Mouse (Mus musculus): ENCODE data around the gene Uqcr11. TPM values are rescaled to one million over a fixed set of nuclear protein-coding genes. Genes with fewer than 3 reads are reported as not detected.

Uqcr11 gene
- total and polyA plus RNA-seq, 2 experiments from 2014 or later, result 2,020 to 3,128 TPM

- Histone ChIP-seq H3K9me3 (replicated peaks; ENCODE audit: control insufficient read depth, low read length) (no peaks in the 10 kb centered on the region), H3K4me3 (ENCODE audit: low read depth, low read length) (no peak overlapping the region), H3K4me1 (ENCODE audit: control insufficient read depth, insufficient read depth) (no peaks in the 10 kb centered on the region), H3K4me2 (ENCODE audit: low read depth, low read length) (peak overlapping the region; percentile 28), H3K27me3 (ENCODE audit: control insufficient read depth, insufficient read depth, low read length) (peaks cover 70% of the 10 kb centered on the region), H3K36me3 (replicated peaks; ENCODE audit: control insufficient read depth, insufficient read depth, low read length) (no peaks in the 10 kb centered on the region), H3K27ac (ENCODE audit: low read depth) (no peak overlapping the region), H3K9ac (replicated peaks; ENCODE audit: low read depth, low read length) (no peak overlapping the region)
- 6% methylated on average over 27 of the region's 31 CpGs for WGBS
- DNase-seq (ENCODE audit: low spot score) (no peak), ATAC-seq (ENCODE audit: insufficient read depth, low read depth) (peak; percentile 31; the same call in 1 of the 2 replicates)
- TF ChIP-seq EP300 (IDR thresholded peaks at IDR 0.05; ENCODE audit: low read depth), result no peak
- TF ChIP-seq CTCF (IDR thresholded peaks at IDR 0.05; ENCODE audit: low read depth), result 0 out of 2 replicates have a peak, but pooled peaks have one; percentile 4
Measured at GRCm38 (mm10) chr10:80357994-80358639, 48.5 kb downstream of the Uqcr11 start.

GRCm38 (mm10) chr10:80357336-80357735 is 49.3 kb downstream of the Uqcr11 start:
- TF ChIP-seq CTCF (IDR thresholded peaks at IDR 0.05; ENCODE audit: low read depth) (no peak), EP300 (IDR thresholded peaks at IDR 0.05; ENCODE audit: low read depth) (no peak)
- WGBS, result 34% methylated on average over 7 of the region's 7 CpGs
- H3K9ac ChIP-seq (replicated peaks; ENCODE audit: low read depth, low read length), result no peak overlapping the region

GRCm38 (mm10) chr10:80356737-80357136 is 49.9 kb downstream of the Uqcr11 start:
- 3% methylated on average over 32 of the region's 34 CpGs for WGBS
- Histone ChIP-seq H3K4me3 (ENCODE audit: low read depth, low read length) (peak overlapping the region; percentile 28), H3K9me3 (replicated peaks; ENCODE audit: control insufficient read depth, low read length) (no peaks in the 10 kb centered on the region), H3K4me1 (ENCODE audit: control insufficient read depth, insufficient read depth) (no peaks in the 10 kb centered on the region), H3K9ac (replicated peaks; ENCODE audit: low read depth, low read length) (no peak overlapping the region), H3K27ac (ENCODE audit: low read depth) (no peak overlapping the region), H3K36me3 (replicated peaks; ENCODE audit: control insufficient read depth, insufficient read depth, low read length) (no peaks in the 10 kb centered on the region), H3K27me3 (ENCODE audit: control insufficient read depth, insufficient read depth, low read length) (peaks cover 79% of the 10 kb centered on the region), H3K4me2 (ENCODE audit: low read depth, low read length) (peak overlapping the region; percentile 46; the same call in 1 of the 2 replicates)
- no peak for DNase-seq (ENCODE audit: low spot score)
- ATAC-seq (ENCODE audit: insufficient read depth, low read depth), result no peak
- TF ChIP-seq CTCF (IDR thresholded peaks at IDR 0.05; ENCODE audit: low read depth) (no peak), EP300 (IDR thresholded peaks at IDR 0.05; ENCODE audit: low read depth) (no peak)

More at GRCm38 (mm10) chr10:80357336-80357735, 49.3 kb downstream of the Uqcr11 start:
- Histone ChIP-seq H3K27me3 (ENCODE audit: control insufficient read depth, insufficient read depth, low read length) (peaks cover 73% of the 10 kb centered on the region), H3K36me3 (replicated peaks; ENCODE audit: control insufficient read depth, insufficient read depth, low read length) (no peaks in the 10 kb centered on the region), H3K4me3 (ENCODE audit: low read depth, low read length) (no peak overlapping the region), H3K4me1 (ENCODE audit: control insufficient read depth, insufficient read depth) (no peaks in the 10 kb centered on the region), H3K9me3 (replicated peaks; ENCODE audit: control insufficient read depth, low read length) (no peaks in the 10 kb centered on the region), H3K27ac (ENCODE audit: low read depth) (no peak overlapping the region), H3K4me2 (ENCODE audit: low read depth, low read length) (0 out of 2 replicates have a peak overlapping the region, but pooled peaks have one; percentile 28)
- DNase-seq (ENCODE audit: low spot score) (no peak), ATAC-seq (ENCODE audit: insufficient read depth, low read depth) (no peak)

GRCm38 (mm10) chr10:80356001-80356682 is 50.5 kb downstream of the Uqcr11 start, which contains the start of gene Plk5:
TSS of gene Plk5 (plus strand) at chr10:80356459.
- H3K36me3 ChIP-seq (replicated peaks; ENCODE audit: control insufficient read depth, insufficient read depth, low read length), result no peaks in the 10 kb centered on the region
- H3K9me3 ChIP-seq (replicated peaks; ENCODE audit: control insufficient read depth, low read length), result no peaks in the 10 kb centered on the region
- peak within 1 kb of the TSS; percentile 28 for H3K4me3 ChIP-seq (ENCODE audit: low read depth, low read length)
- no peaks in the 10 kb centered on the region for H3K4me1 ChIP-seq (ENCODE audit: control insufficient read depth, insufficient read depth)
- no peak within 1 kb of the TSS for H3K27ac ChIP-seq (ENCODE audit: low read depth)
- ATAC-seq (ENCODE audit: insufficient read depth, low read depth) (no peak), DNase-seq (ENCODE audit: low spot score) (no peak)
- H3K27me3 ChIP-seq (ENCODE audit: control insufficient read depth, insufficient read depth, low read length), result peaks cover 81% of the 10 kb centered on the region
- H3K9ac ChIP-seq (replicated peaks; ENCODE audit: low read depth, low read length), result no peak within 1 kb of the TSS
- WGBS, result 2% methylated on average over 52 of the region's 53 CpGs
- no peak for TF ChIP-seq CTCF (IDR thresholded peaks at IDR 0.05; ENCODE audit: low read depth)
- TF ChIP-seq EP300 (IDR thresholded peaks at IDR 0.05; ENCODE audit: low read depth), result no peak
- peak within 1 kb of the TSS; percentile 46; the same call in 1 of the 2 replicates for H3K4me2 ChIP-seq (ENCODE audit: low read depth, low read length)

GRCm38 (mm10) chr10:80355431-80355830 is 51.2 kb downstream of the Uqcr11 start:
- no peak overlapping the region for H3K27ac ChIP-seq (ENCODE audit: low read depth)
- DNase-seq (ENCODE audit: low spot score), result no peak
- no peak overlapping the region for H3K9ac ChIP-seq (replicated peaks; ENCODE audit: low read depth, low read length)
- no peak for TF ChIP-seq CTCF (IDR thresholded peaks at IDR 0.05; ENCODE audit: low read depth)
- no peak for TF ChIP-seq EP300 (IDR thresholded peaks at IDR 0.05; ENCODE audit: low read depth)
- no peaks in the 10 kb centered on the region for H3K36me3 ChIP-seq (replicated peaks; ENCODE audit: control insufficient read depth, insufficient read depth, low read length)
- H3K27me3 ChIP-seq (ENCODE audit: control insufficient read depth, insufficient read depth, low read length), result peaks cover 87% of the 10 kb centered on the region
- 17% methylated on average over 9 of the region's 9 CpGs for WGBS
- H3K9me3 ChIP-seq (replicated peaks; ENCODE audit: control insufficient read depth, low read length), result no peaks in the 10 kb centered on the region
- H3K4me3 ChIP-seq (ENCODE audit: low read depth, low read length), result no peak overlapping the region
- H3K4me2 ChIP-seq (ENCODE audit: low read depth, low read length), result no peak overlapping the region
- no peak for ATAC-seq (ENCODE audit: insufficient read depth, low read depth)
- H3K4me1 ChIP-seq (ENCODE audit: control insufficient read depth, insufficient read depth), result no peaks in the 10 kb centered on the region

Small RNA genes lying within 50 kb of the gene (microRNA-seq; reads per million reads assigned to microRNA genes)
- not detected for gene Gm22721

Other genes with a start within 250 kb of the Uqcr11 start
- gene Cirbp, start 240.8 kb downstream of the Uqcr11 start, total RNA-seq (2014; rRNA removed; ENCODE audit: low replicate concordance), result 121 and 163 TPM in 2 replicates
- gene Cirbp, start 240.8 kb downstream of the Uqcr11 start, polyA plus RNA-seq (2015; fragmentation: Nextera tagmentation; extraction: Ambion mirVana), result 208 and 330 TPM in 2 replicates
- 0.66 and 8.9 TPM in 2 replicates for gene 1600002K03Rik, start 233.9 kb downstream of the Uqcr11 start, total RNA-seq (2014; rRNA removed; ENCODE audit: low replicate concordance)
- 4.6 and 5.7 TPM in 2 replicates for gene 1600002K03Rik, start 233.9 kb downstream of the Uqcr11 start, polyA plus RNA-seq (2015; fragmentation: Nextera tagmentation; extraction: Ambion mirVana)
- 2.4 and 3.0 TPM in 2 replicates for gene Efna2, start 227.3 kb downstream of the Uqcr11 start, total RNA-seq (2014; rRNA removed; ENCODE audit: low replicate concordance)
- gene Efna2, start 227.3 kb downstream of the Uqcr11 start, polyA plus RNA-seq (2015; fragmentation: Nextera tagmentation; extraction: Ambion mirVana), result 3.3 and 3.7 TPM in 2 replicates
- 41.4 and 59.7 TPM in 2 replicates for gene Mum1, start 180.4 kb downstream of the Uqcr11 start, total RNA-seq (2014; rRNA removed; ENCODE audit: low replicate concordance)
- gene Mum1, start 180.4 kb downstream of the Uqcr11 start, polyA plus RNA-seq (2015; fragmentation: Nextera tagmentation; extraction: Ambion mirVana), result 18.4 and 22.9 TPM in 2 replicates
- gene Ndufs7, start 157.7 kb downstream of the Uqcr11 start, total RNA-seq (2014; rRNA removed; ENCODE audit: low replicate concordance), result 838 and 847 TPM in 2 replicates
- gene Ndufs7, start 157.7 kb downstream of the Uqcr11 start, polyA plus RNA-seq (2015; fragmentation: Nextera tagmentation; extraction: Ambion mirVana), result 1,203 and 1,284 TPM in 2 replicates
- 27.2 and 27.7 TPM in 2 replicates for gene Gamt, start 145.8 kb downstream of the Uqcr11 start, total RNA-seq (2014; rRNA removed; ENCODE audit: low replicate concordance)
- gene Gamt, start 145.8 kb downstream of the Uqcr11 start, polyA plus RNA-seq (2015; fragmentation: Nextera tagmentation; extraction: Ambion mirVana), result 22.8 and 25.7 TPM in 2 replicates
- gene Dazap1, start 145.3 kb downstream of the Uqcr11 start, total RNA-seq (2014; rRNA removed; ENCODE audit: low replicate concordance), result 88.9 and 96.2 TPM in 2 replicates
- 24.8 and 30.3 TPM in 2 replicates for gene Dazap1, start 145.3 kb downstream of the Uqcr11 start, polyA plus RNA-seq (2015; fragmentation: Nextera tagmentation; extraction: Ambion mirVana)
- gene Rps15, start 114.4 kb downstream of the Uqcr11 start, total RNA-seq (2014; rRNA removed; ENCODE audit: low replicate concordance), result 1,030 and 1,317 TPM in 2 replicates
- 499 and 510 TPM in 2 replicates for gene Rps15, start 114.4 kb downstream of the Uqcr11 start, polyA plus RNA-seq (2015; fragmentation: Nextera tagmentation; extraction: Ambion mirVana)
- 1.4 and 3.4 TPM in 2 replicates for gene Apc2, start 110.9 kb downstream of the Uqcr11 start, total RNA-seq (2014; rRNA removed; ENCODE audit: low replicate concordance)
- gene Apc2, start 110.9 kb downstream of the Uqcr11 start, polyA plus RNA-seq (2015; fragmentation: Nextera tagmentation; extraction: Ambion mirVana), result 0.77 and 0.83 TPM in 2 replicates
- gene 2310011J03Rik, start 86.3 kb downstream of the Uqcr11 start, total RNA-seq (2014; rRNA removed; ENCODE audit: low replicate concordance), result 13.5 and 41.4 TPM in 2 replicates
- 35.2 and 37.4 TPM in 2 replicates for gene 2310011J03Rik, start 86.3 kb downstream of the Uqcr11 start, polyA plus RNA-seq (2015; fragmentation: Nextera tagmentation; extraction: Ambion mirVana)
- not detected in 2 replicates for gene Pcsk4, start 77.3 kb downstream of the Uqcr11 start, total RNA-seq (2014; rRNA removed; ENCODE audit: low replicate concordance)
- gene Pcsk4, start 77.3 kb downstream of the Uqcr11 start, polyA plus RNA-seq (2015; fragmentation: Nextera tagmentation; extraction: Ambion mirVana), result 2.0 and 2.1 TPM in 2 replicates
- not detected in 2 replicates for gene Reep6, start 76.9 kb downstream of the Uqcr11 start, total RNA-seq (2014; rRNA removed; ENCODE audit: low replicate concordance)
- gene Reep6, start 76.9 kb downstream of the Uqcr11 start, polyA plus RNA-seq (2015; fragmentation: Nextera tagmentation; extraction: Ambion mirVana), result 0.85 and 1.0 TPM in 2 replicates
- gene Adamtsl5, start 58.4 kb downstream of the Uqcr11 start, total RNA-seq (2014; rRNA removed; ENCODE audit: low replicate concordance), result 18.5 and 34.6 TPM in 2 replicates
- gene Adamtsl5, start 58.4 kb downstream of the Uqcr11 start, polyA plus RNA-seq (2015; fragmentation: Nextera tagmentation; extraction: Ambion mirVana), result 12.6 and 14.6 TPM in 2 replicates
- gene Plk5, start 50.4 kb downstream of the Uqcr11 start, total RNA-seq (2014; rRNA removed; ENCODE audit: low replicate concordance), result 1.7 TPM in 1 of 2 replicates, not detected in the other
- gene Plk5, start 50.4 kb downstream of the Uqcr11 start, polyA plus RNA-seq (2015; fragmentation: Nextera tagmentation; extraction: Ambion mirVana), result 0.05 TPM in 2 replicates
- 20.0 and 26.4 TPM in 2 replicates for gene Mex3d, start 19.2 kb downstream of the Uqcr11 start, total RNA-seq (2014; rRNA removed; ENCODE audit: low replicate concordance)
- gene Mex3d, start 19.2 kb downstream of the Uqcr11 start, polyA plus RNA-seq (2015; fragmentation: Nextera tagmentation; extraction: Ambion mirVana), result 2.2 and 2.9 TPM in 2 replicates
- 35.1 and 35.3 TPM in 2 replicates for gene Mbd3, start 7.3 kb downstream of the Uqcr11 start, total RNA-seq (2014; rRNA removed; ENCODE audit: low replicate concordance)
- 75.6 and 78.0 TPM in 2 replicates for gene Mbd3, start 7.3 kb downstream of the Uqcr11 start, polyA plus RNA-seq (2015; fragmentation: Nextera tagmentation; extraction: Ambion mirVana)
- 77.8 and 91.4 TPM in 2 replicates for gene Tcf3, start 26.8 kb upstream of the Uqcr11 start, total RNA-seq (2014; rRNA removed; ENCODE audit: low replicate concordance)
- 20.1 and 20.6 TPM in 2 replicates for gene Tcf3, start 26.8 kb upstream of the Uqcr11 start, polyA plus RNA-seq (2015; fragmentation: Nextera tagmentation; extraction: Ambion mirVana)
- not detected in 2 replicates for gene Onecut3, start 88.0 kb upstream of the Uqcr11 start, total RNA-seq (2014; rRNA removed; ENCODE audit: low replicate concordance)
- not detected in 2 replicates for gene Onecut3, start 88.0 kb upstream of the Uqcr11 start, polyA plus RNA-seq (2015; fragmentation: Nextera tagmentation; extraction: Ambion mirVana)
- gene Atp8b3, start 132.3 kb upstream of the Uqcr11 start, total RNA-seq (2014; rRNA removed; ENCODE audit: low replicate concordance), result not detected in 2 replicates
- gene Atp8b3, start 132.3 kb upstream of the Uqcr11 start, polyA plus RNA-seq (2015; fragmentation: Nextera tagmentation; extraction: Ambion mirVana), result not detected in 2 replicates
- gene Rexo1, start 154.7 kb upstream of the Uqcr11 start, total RNA-seq (2014; rRNA removed; ENCODE audit: low replicate concordance), result 13.1 and 17.6 TPM in 2 replicates
- 7.6 TPM in 2 replicates for gene Rexo1, start 154.7 kb upstream of the Uqcr11 start, polyA plus RNA-seq (2015; fragmentation: Nextera tagmentation; extraction: Ambion mirVana)
- 9.3 TPM in 2 replicates for gene Klf16, start 170.5 kb upstream of the Uqcr11 start, total RNA-seq (2014; rRNA removed; ENCODE audit: low replicate concordance)
- gene Klf16, start 170.5 kb upstream of the Uqcr11 start, polyA plus RNA-seq (2015; fragmentation: Nextera tagmentation; extraction: Ambion mirVana), result 3.1 and 3.5 TPM in 2 replicates
- 194 and 462 TPM in 2 replicates for gene Abhd17a, start 183.5 kb upstream of the Uqcr11 start, total RNA-seq (2014; rRNA removed; ENCODE audit: low replicate concordance)
- 88.2 and 88.6 TPM in 2 replicates for gene Abhd17a, start 183.5 kb upstream of the Uqcr11 start, polyA plus RNA-seq (2015; fragmentation: Nextera tagmentation; extraction: Ambion mirVana)
- 25.8 and 44.5 TPM in 2 replicates for gene Scamp4, start 196.0 kb upstream of the Uqcr11 start, total RNA-seq (2014; rRNA removed; ENCODE audit: low replicate concordance)
- gene Scamp4, start 196.0 kb upstream of the Uqcr11 start, polyA plus RNA-seq (2015; fragmentation: Nextera tagmentation; extraction: Ambion mirVana), result 39.2 and 39.8 TPM in 2 replicates
- 1.6 and 4.5 TPM in 2 replicates for gene Adat3, start 196.1 kb upstream of the Uqcr11 start, total RNA-seq (2014; rRNA removed; ENCODE audit: low replicate concordance)
- gene Adat3, start 196.1 kb upstream of the Uqcr11 start, polyA plus RNA-seq (2015; fragmentation: Nextera tagmentation; extraction: Ambion mirVana), result 1.8 and 2.7 TPM in 2 replicates
- 0.23 and 1.3 TPM in 2 replicates for gene Gm49322, start 199.2 kb upstream of the Uqcr11 start, total RNA-seq (2014; rRNA removed; ENCODE audit: low replicate concordance)
- 0.33 and 0.38 TPM in 2 replicates for gene Gm49322, start 199.2 kb upstream of the Uqcr11 start, polyA plus RNA-seq (2015; fragmentation: Nextera tagmentation; extraction: Ambion mirVana)
- 141 and 149 TPM in 2 replicates for gene Csnk1g2, start 216.0 kb upstream of the Uqcr11 start, total RNA-seq (2014; rRNA removed; ENCODE audit: low replicate concordance)
- gene Csnk1g2, start 216.0 kb upstream of the Uqcr11 start, polyA plus RNA-seq (2015; fragmentation: Nextera tagmentation; extraction: Ambion mirVana), result 69.1 and 75.6 TPM in 2 replicates

All from heart, postnatal 0 days (tissue).